Mouse (Mus musculus): ENCODE data around the gene Slc25a45.
A peak's percentile ranks its signal among the peaks of the same experiment; 100 is the strongest.

Slc25a45 gene

DNA sequence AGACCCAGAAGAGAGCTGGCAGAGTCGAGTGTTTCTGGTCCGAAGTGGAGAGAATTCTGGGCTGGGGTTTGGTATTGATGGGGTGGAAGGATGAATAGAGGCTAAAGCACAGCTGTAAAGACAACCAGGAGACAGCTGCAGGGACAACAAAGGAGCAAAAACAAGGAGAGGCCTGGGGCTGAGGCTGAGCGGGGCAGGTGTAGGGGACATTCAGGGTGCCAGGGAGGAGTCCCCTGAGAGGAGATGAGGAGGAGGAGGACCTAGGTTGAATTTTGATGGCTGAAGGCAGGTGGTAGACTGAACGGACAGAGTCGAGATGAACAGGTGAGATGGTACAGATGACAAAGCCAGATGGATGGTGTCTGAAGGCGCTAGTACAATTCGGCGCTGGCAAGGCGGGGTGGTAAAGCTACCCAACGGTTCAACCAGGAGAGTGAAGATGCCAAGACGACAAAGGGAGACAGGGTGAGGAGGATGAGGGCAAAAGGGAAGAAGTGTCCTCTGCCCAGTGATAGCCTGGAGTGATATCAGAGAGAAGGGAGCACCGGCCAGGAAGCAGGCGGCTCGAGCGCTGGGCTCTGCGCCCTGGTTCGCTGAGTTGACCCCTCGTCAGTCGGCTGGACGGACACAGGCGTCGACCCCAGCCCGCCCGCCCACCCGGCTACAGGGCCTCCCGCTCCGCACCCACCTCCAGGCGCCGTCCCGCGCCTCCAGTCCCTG lies 15.8 kb downstream of the Slc25a45 start:
- no peak for DNase-seq

- DNase-seq: peak; percentile 96
These were observed 16.5 kb downstream of the Slc25a45 start, which contains the start of gene Tigd3 for GRCm38 (mm10) chr19:5894002-5894678. Gene Tigd3 (minus strand): TSS chr19:5894149.

- DNase-seq: no peak
These were observed 29.7 kb downstream of the Slc25a45 start for GRCm38 (mm10) chr19:5907275-5907674.

- DNase-seq: no peak
These were observed 32.6 kb downstream of the Slc25a45 start for GRCm38 (mm10) chr19:5910221-5910620.

DNA sequence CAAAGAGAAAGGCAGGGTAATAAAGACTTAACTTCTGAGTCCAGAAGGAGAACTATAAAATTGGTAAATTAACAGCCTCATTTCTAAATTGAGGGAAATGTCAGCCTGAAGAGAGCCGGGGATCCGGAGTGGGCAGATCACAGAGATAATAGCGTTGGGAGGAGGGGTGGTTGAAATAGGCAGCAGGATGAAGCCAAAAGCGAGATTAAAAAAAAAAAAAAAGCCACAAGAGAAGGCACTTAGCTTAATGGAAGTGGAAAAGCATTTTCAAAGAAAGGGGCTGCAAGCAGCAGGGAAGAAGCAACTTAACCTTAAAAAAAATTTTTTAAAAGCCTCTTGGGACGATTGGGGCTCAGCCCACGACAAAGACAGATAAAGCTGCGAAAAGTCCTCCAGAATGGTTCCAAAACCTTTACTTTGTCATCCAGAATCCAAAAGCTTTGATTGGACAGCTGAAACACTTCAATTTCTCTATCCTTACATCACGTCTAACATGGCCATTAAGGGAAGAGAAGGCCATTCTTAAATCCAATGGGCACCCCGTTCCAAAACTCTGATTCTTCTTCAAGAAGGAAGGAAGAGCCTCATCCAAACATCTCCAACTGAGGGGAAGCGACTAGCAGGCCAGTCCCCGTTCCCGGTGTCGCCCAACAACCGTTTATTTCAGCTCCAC lies 34.0 kb downstream of the Slc25a45 start:
- no peak for DNase-seq

GRCm38 (mm10) chr19:5912103-5913006 lies 34.7 kb downstream of the Slc25a45 start:
- DNase-seq: peak; percentile 99

DNA sequence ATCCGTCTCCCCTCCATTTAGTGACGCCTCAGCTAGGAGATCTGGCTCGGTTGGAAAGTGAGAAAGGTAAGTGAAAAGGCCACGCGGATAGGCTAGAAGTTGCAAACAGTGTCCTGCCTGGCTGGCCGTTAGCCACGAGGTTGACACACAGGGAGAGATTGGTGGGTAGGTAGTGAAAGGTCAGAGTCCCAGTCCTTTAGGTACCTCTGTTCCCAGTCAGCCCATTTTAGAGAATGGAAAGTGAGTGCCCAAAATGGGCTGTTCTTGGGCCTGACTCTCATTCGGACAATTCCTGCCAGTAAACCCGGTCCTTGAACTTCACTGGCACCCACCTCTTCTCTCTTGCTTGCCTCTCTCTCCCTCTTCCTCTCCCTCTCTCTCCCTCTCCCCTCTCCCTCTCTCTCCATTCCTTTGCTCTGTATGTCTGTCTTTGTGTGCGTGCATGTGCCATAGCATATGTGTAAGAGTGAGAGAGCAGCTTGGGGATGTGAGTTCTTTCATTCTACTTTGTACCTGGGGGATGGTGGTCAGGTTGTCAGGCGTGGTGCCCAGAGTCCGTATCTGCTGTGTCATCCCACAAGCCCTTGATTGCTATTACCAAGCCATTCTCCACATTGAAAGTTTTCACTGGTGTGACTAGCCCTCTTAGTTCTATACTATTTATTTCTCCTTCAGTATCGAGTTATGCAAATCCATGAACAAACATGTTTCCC lies 35.6 kb downstream of the Slc25a45 start, which contains the start of gene Dpf2:
Gene Dpf2, minus strand, starts transcription at position 4 of the 713 bp plus-strand sequence.
- no peak for DNase-seq

- DNase-seq: no peak
These were observed 44.1 kb downstream of the Slc25a45 start for GRCm38 (mm10) chr19:5921715-5922114.

DNA sequence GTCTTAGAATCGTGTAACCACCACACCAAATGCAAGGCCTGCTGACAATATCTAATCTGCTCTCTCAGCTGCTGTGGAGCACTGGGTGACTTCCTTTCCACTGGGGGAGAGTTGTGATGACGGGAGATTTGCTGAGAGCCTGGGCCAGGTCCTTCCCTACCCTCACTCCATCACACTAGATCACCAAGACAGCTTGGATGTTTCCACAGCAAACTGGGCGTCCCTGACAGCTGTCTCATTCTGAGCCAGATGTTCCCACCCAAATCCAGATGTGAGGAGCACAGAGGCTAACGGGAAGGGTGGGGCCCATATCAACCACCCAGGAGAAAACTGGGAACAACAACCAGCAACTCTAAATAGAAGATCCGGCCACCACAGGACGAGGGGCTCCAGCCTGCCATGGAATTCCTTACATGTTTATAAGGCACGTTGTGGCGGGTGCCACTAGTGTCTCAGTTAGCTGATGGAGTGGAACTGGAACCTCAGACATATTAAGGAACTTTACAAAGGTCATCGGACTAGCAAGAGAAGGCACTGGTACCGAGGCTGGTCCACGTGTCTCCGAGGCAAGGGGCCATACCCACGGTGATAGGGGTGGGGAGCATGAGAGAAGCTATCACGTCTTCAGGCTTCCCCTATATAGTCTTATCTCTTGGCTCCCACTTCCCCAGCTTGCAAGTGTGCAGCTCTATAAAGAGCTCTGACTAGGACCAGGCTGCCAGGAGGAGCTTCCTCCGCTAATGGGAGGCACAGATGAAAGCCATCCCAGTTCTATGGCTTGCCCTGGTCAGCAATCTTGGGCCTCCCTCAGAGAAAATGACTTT lies 44.7 kb downstream of the Slc25a45 start:
- no peak for DNase-seq

DNA sequence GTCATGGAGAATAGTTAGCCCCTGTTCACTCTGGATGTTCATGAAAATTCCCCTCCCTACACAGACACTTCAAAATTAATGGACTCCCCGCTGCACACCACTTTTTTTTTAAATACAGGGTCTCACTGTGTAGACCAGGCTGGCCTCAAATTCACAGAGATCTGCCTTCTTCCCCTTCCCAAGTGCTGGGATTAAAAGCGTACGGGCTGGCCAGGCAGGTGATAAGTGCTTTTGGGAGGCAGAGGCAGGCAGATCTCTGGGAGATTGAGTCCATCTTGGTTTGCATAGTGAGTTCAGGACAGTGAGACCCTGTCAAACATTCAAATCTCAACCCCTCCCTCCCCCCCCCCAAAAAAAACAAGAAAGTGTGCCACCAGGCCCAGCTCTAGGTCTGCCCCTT lies 45.4 kb downstream of the Slc25a45 start:
- no peak for DNase-seq

- DNase-seq: peak; percentile 88
These were observed 46.5 kb downstream of the Slc25a45 start for GRCm38 (mm10) chr19:5923990-5924712.

- peak; percentile 93 for DNase-seq
These were observed 47.1 kb downstream of the Slc25a45 start, which contains the start of gene Cdc42ep2 for GRCm38 (mm10) chr19:5924713-5925093. Gene Cdc42ep2 (minus strand): TSS chr19:5924816.

DNA sequence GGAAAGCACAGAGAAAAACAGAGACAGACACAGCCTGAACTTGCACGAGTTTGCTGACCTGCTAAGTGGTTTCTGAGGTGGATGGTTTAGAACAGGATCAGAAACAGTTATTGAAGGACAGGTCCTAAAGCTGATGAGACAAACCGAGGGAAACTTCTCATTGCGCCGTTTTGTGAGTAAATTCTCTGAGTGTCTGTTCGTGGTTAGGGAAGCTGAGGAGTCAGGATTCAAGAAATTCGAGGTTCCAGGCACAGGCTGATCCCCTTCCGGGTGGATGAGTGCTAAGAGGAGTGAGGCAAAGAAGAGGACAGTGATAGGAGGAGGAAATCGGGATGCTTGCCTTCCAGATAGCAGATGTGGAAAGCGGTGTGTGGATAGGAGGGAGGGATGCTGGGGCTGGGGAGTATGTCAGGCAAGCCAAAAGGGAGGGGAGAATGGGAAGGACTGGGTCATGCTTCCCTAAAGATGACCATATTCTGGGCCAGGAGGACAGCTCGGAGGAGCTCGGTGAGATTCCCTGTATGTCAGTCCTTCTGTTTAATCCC lies 47.8 kb downstream of the Slc25a45 start:
- DNase-seq: no peak

- DNase-seq: no peak
These were observed 49.4 kb downstream of the Slc25a45 start for GRCm38 (mm10) chr19:5927026-5927425.

DNA sequence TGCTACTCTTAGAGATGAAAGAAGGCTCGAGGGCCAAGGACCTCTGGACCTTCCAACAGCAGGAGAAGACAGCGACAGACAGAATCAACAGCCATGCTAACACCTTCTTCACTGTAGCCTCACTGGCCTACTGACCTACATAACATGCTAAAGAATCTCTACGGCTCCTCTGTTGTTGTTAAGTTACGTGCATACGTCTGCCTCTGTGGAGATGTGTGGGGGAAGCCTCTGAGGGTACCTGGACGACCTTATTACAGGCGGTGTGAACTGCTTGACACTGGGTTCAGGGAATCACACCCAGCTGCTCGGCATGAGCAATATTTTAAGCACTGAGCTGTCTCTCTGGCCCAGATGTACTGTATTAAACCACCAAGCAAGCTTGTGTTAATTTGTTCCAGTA lies 49.9 kb downstream of the Slc25a45 start:
- DNase-seq: no peak

- DNase-seq: no peak
These were observed 50.5 kb downstream of the Slc25a45 start for GRCm38 (mm10) chr19:5928104-5928503.

DNA sequence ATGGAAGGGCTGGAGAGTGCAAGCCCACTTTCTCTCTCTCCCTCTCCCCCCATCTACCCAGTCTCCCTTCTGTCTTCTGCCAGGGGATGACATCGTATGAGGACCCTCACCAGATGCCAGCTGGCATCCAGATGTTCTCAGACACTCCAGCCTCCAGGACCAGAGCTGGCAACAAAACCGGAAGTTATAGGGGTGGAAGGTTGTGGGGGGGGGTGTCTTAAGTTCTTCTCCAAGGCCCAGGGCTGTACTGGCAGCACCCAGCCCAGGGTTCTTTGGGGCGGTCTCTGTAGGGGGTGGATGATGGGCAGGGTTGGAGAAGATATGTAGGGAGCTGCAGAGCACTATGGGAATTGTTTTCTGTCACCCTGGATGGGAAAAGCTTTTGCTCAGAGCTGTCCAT lies 50.9 kb downstream of the Slc25a45 start:
- DNase-seq: no peak

DNA sequence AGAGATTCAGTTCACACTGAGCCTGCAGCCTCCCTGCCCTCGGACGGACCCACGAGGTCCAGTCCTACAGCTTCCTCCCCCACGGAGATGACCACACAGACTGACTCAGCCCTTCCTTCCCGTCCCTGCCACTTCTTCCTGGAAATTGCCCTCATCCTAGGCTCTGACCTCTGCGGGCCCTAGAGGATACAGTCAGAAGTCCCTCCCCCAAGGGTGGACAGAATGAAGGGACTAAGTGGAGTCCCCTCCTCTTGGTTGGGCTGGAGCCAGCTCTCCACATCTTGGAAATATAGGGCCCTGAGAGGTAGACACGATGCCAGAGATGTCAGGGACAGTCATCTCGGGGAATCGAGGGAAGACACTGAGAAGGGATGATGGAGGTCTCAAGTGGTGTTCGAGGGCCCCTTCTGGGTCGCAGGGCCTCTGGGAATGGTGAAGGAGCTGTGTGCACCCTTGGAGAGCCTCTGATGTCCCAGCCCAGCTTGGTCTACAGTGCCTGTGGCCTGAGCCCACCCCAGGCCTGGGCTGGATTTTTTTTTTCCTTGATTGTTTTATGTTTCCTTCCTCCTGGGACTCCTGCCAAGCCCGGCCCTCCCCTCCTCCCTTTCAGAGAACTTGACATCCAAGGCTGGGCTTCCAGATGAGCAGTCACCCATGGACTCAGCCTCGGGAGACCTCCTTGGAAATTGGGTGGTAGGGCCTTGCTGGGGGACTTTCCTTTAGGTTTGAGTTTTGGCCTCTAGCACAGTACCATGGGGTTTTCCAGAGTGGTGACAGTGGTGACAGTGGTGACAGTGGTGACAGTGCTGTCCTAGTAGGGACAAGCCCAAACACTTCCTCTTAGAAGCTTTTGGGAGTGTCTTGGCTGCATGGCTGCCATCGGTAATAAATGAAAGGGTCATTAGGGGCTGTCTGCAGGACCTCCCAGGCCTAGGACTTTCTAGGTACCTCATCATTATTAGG lies 52.3 kb downstream of the Slc25a45 start:
- no peak for DNase-seq

DNA sequence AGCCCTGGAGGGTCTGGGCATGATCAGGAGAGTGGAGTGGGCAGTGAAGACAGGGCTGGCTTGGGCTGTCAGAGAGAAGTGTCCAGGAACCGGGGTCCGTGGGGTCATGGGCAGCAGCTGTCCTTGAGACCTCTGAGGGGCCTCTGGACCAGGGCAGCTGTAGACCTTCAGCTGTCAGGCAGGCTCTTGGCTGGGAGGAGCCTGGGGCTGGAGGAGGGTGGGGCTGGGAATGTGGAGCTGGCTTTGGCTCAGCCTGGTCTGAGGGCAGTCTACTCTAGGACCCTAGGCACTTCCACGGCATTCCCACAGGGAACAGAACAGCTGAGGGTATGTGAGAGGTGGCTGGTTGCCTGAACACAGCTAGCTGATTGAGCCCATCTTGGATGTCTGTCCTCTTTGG lies 57.7 kb downstream of the Slc25a45 start:
- DNase-seq: no peak

Measured in right cerebral cortex, adult 18-20 months (tissue).